Mouse (Mus musculus): ENCODE measurements around the gene Tada1. TPM values are rescaled to one million over a fixed set of nuclear protein-coding genes. Genes with fewer than 3 reads are reported as not detected.

Tada1 gene
- polyA plus RNA-seq, 1 experiment from 2014 or later, result 60.7 TPM

DNA sequence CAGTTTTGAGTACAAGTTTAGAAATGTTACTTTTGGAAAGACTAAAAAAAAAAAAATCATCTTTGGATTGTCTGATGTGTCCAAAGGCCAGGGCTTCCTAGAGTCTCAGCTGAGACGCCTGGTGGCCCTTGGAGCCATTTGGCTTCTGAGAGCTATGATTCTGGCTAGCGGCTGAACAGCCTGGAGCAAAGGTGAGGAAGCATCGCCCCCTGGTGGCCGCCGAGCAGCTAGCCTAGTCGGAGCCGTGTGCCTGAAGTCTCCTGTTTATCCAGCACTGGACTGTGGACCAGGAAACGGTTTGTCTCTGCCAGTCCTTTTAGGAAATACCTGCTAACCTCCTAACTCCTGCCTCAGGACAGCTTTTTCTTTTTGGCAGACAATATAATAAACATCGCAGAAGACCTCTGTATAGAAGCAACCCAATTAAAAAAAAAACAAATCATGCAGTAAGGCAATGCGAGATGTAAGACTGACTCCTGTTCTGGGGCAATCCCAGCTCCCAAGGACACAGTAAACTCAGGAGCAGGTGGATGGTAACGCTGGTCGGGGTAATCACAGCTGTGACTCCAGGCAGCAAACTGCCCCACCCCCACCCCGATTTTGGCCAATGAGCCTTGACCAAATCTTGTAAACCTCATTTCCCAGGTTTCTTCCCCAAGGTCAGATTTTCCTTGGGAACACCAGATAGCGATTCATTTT is 18.6 kb upstream of the Tada1 start:
- no peak overlapping the region for H3K4me2 ChIP-seq
- no peaks in the 10 kb centered on the region for H3K4me1 ChIP-seq (replicated peaks)
- no peaks in the 10 kb centered on the region for H3K36me3 ChIP-seq
- H3K27ac ChIP-seq, result no peak overlapping the region
- 20% methylated on average over 14 of the region's 14 CpGs for WGBS
- no peak overlapping the region for H3K9ac ChIP-seq (replicated peaks)
- H3K9me3 ChIP-seq, result no peaks in the 10 kb centered on the region
- no peak overlapping the region for H3K4me3 ChIP-seq (replicated peaks)
- peak; percentile 68; the same call in 1 of the 2 replicates for ATAC-seq (ENCODE audit: insufficient number of reproducible peaks, insufficient read depth, low FRiP score, low TSS enrichment, low read depth)
- no peaks in the 10 kb centered on the region for H3K27me3 ChIP-seq

DNA sequence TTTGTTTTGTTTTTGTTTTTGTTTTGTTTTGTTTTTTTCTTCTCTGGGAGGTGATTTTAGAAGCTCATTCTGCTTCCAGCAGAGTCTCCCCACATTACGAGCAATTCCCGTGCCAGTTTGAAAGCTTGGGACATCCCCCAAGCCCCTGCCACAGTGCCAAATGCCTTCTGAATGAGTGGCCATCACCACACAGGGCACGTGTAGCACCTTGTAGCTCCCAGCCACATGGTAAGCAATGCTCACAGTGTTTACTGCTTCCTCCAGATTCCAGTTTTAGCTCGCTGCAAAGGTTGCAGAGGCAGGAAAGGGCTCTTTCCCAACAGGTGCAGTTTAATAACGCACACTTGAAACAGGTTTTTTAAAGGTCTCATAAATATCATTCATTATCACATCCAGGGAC is 18.0 kb upstream of the Tada1 start:
- Histone ChIP-seq H3K27me3 (no peaks in the 10 kb centered on the region), H3K4me3 (replicated peaks) (no peak overlapping the region), H3K27ac (no peak overlapping the region), H3K4me2 (no peak overlapping the region), H3K9me3 (no peaks in the 10 kb centered on the region), H3K9ac (replicated peaks) (no peak overlapping the region), H3K4me1 (replicated peaks) (no peaks in the 10 kb centered on the region), H3K36me3 (no peaks in the 10 kb centered on the region)
- WGBS, result 65% methylated on average over 5 of the region's 5 CpGs
- no peak for ATAC-seq (ENCODE audit: insufficient number of reproducible peaks, insufficient read depth, low FRiP score, low TSS enrichment, low read depth)

DNA sequence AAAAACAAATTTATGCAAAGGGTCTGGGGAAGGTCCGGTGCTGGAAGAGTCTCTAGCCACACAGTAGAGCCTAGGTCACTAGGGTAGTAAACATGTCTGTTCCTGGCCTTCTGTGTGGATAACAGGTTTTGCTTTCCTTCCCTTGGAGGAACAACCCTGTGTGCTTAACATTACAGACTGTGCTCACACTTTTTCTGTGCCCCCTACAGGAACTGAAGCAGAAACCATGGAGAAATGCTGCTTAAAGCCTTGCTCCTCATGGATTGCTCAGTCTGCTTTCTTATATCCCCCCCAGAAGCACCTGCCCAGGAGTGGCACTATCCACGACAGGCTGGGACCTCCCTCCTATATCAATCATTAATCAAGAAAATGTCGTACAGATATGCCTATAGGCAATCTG is 17.1 kb upstream of the Tada1 start:
- Histone ChIP-seq H3K9ac (replicated peaks) (no peak overlapping the region), H3K36me3 (no peaks in the 10 kb centered on the region), H3K4me2 (no peak overlapping the region), H3K9me3 (no peaks in the 10 kb centered on the region), H3K27ac (no peak overlapping the region), H3K4me3 (replicated peaks) (no peak overlapping the region), H3K27me3 (no peaks in the 10 kb centered on the region), H3K4me1 (replicated peaks) (no peaks in the 10 kb centered on the region)
- 68% methylated on average over 3 of the region's 3 CpGs for WGBS
- no peak for ATAC-seq (ENCODE audit: insufficient number of reproducible peaks, insufficient read depth, low FRiP score, low TSS enrichment, low read depth)

DNA sequence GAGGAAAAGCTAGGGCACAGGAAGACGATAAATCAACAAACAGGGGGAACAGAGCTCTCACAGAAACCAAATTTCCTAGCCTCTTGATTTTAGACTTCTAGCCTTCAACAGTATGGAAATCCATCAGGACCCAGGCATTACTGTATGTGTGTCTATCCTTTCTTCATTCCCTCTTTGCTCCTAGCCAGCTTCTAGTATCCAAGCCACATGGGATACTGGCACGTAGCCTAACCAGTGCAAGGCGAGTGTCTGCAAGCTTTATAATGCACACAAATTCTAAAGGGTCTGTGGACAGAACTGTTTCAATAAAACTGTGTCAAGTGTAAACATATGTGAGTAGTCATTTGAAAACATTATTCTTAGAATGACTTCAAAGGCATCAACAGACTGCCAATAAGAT is 16.2 kb upstream of the Tada1 start:
- no peak overlapping the region for H3K27ac ChIP-seq
- no peaks in the 10 kb centered on the region for H3K27me3 ChIP-seq
- 54% methylated on average over 3 of the region's 3 CpGs for WGBS
- H3K4me3 ChIP-seq (replicated peaks), result no peak overlapping the region
- H3K9me3 ChIP-seq, result no peaks in the 10 kb centered on the region
- ATAC-seq (ENCODE audit: insufficient number of reproducible peaks, insufficient read depth, low FRiP score, low TSS enrichment, low read depth), result no peak
- no peak overlapping the region for H3K9ac ChIP-seq (replicated peaks)
- H3K36me3 ChIP-seq, result no peaks in the 10 kb centered on the region
- H3K4me1 ChIP-seq (replicated peaks), result no peaks in the 10 kb centered on the region
- no peak overlapping the region for H3K4me2 ChIP-seq

DNA sequence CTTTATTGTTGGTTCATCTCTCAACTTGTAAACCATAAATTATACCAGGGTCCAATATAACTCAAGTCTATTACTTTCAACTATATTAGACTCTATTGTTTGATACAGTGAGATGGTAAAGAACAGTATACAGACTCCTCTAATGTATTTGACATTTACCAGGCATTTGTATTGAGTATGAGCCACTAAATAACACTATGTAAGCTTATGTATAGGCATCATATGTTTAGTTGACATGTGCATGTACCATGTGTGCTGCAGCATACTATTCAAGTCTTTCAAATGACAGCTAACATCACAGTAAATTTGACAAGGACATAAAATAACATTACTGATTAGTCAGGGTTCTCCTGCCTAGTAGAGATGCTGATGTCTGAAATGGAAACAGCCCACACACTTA is 15.8 kb upstream of the Tada1 start:
- Histone ChIP-seq H3K9me3 (no peaks in the 10 kb centered on the region), H3K4me2 (no peak overlapping the region), H3K4me3 (replicated peaks) (no peak overlapping the region), H3K36me3 (no peaks in the 10 kb centered on the region), H3K9ac (replicated peaks) (no peak overlapping the region), H3K27me3 (no peaks in the 10 kb centered on the region), H3K4me1 (replicated peaks) (no peaks in the 10 kb centered on the region), H3K27ac (no peak overlapping the region)
- ATAC-seq (ENCODE audit: insufficient number of reproducible peaks, insufficient read depth, low FRiP score, low TSS enrichment, low read depth), result no peak

DNA sequence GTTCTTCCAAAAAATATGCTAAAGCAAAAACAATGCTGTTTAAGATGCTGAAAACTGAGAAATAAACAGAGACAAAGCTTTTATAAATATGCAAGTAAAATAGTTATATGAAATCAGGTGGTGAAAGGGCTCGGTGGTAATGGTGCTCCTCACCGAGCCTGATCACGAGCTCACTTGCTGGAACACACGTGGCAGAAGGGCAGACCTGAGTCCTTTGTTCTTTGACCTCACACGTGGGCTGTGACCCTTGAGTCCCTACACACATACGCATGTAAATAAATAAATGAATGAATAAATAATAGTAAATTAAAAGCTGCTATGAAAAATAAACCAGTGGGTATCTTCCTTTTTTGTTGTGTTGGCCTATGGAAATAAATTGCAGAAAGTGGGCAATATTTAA is 1.7 kb upstream of the Tada1 start:
- 67% methylated on average over 6 of the region's 6 CpGs for WGBS
- Histone ChIP-seq H3K36me3 (peaks cover 1% of the 10 kb centered on the region), H3K4me2 (no peak overlapping the region), H3K9me3 (0 out of 2 replicates have a peak, but pooled peaks cover 3% of the 10 kb centered on the region), H3K27ac (no peak overlapping the region), H3K27me3 (no peaks in the 10 kb centered on the region), H3K4me3 (replicated peaks) (no peak overlapping the region), H3K4me1 (replicated peaks) (peaks cover 19% of the 10 kb centered on the region), H3K9ac (replicated peaks) (no peak overlapping the region)
- ATAC-seq (ENCODE audit: insufficient number of reproducible peaks, insufficient read depth, low FRiP score, low TSS enrichment, low read depth), result no peak

DNA sequence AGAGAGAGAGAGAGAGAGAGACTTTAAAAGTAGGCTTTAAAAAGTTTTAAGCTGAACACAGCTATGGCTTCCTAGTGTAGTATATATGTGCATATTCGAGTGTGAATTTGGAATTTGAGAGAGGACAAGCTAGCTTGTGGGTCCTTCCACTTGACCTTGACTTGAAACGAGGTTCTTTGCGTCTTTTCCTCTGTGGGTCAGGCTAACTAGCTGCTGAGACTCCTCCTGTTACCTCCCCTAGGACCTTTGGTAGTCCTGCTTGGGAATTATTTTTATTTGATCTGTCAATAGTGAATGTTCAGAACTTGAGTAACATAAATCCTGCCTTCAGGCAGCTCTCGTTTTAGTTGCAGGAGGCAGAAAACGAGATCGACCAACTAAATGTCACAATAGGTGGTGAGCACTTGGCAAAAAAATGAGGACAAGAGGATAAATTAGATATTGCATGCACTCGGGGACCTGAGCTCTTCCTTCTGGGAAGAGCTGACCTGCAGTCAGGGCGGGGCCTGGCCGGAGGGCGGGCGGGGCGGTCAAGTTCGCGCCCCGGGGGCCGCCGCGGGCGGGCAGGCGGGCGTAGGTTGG is 375 bp upstream of the Tada1 start:
- WGBS, result 5% methylated on average over 21 of the region's 21 CpGs
- no peaks in the 10 kb centered on the region for H3K27me3 ChIP-seq
- peak overlapping the region; percentile 66 for H3K4me2 ChIP-seq
- 0 out of 2 replicates have a peak, but pooled peaks have one; percentile 1 for ATAC-seq (ENCODE audit: insufficient number of reproducible peaks, insufficient read depth, low FRiP score, low TSS enrichment, low read depth)
- H3K9me3 ChIP-seq, result 0 out of 2 replicates have a peak, but pooled peaks cover 3% of the 10 kb centered on the region
- peak overlapping the region; percentile 96 for H3K4me3 ChIP-seq (replicated peaks)
- peaks cover 14% of the 10 kb centered on the region for H3K36me3 ChIP-seq
- H3K27ac ChIP-seq, result peak overlapping the region; percentile 64
- peaks cover 19% of the 10 kb centered on the region for H3K4me1 ChIP-seq (replicated peaks)
- H3K9ac ChIP-seq (replicated peaks), result peak overlapping the region; percentile 97

DNA sequence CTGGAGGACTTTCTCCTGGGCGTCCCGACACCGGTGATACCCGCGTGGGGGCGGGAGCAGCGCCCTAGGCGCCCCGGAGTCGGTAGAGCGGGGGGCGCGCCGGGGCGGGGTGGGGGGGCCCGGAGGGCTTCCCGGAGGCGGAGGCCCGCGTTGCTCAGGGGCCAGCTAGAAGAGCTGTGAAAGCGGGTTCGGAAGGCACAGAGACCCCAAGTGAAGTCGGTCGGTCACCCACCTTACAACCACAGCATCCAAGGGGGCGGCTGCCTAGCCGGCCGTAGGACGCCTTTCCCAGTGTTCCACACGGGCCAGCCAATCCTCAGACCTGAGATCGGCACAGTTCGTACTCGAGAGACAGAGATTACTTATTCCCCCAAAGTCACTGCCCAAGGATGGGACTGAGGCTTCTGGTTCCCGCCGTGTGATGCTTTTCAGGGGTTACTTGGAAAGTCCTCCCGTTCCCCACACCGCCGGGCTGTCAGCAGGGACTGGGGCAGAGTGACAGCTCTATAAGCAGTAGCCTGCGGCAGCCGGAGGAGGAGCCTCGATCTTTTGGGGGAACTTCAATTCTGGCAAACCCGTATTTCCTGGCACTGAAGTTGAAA is 834 bp downstream of the Tada1 start:
- Histone ChIP-seq H3K4me3 (replicated peaks) (peak overlapping the region; percentile 96), H3K4me2 (peak overlapping the region; percentile 66), H3K36me3 (peaks cover 25% of the 10 kb centered on the region), H3K9ac (replicated peaks) (peak overlapping the region; percentile 97), H3K27ac (peak overlapping the region; percentile 90), H3K27me3 (no peaks in the 10 kb centered on the region), H3K4me1 (replicated peaks) (peaks cover 19% of the 10 kb centered on the region), H3K9me3 (0 out of 2 replicates have a peak, but pooled peaks cover 3% of the 10 kb centered on the region)
- ATAC-seq (ENCODE audit: insufficient number of reproducible peaks, insufficient read depth, low FRiP score, low TSS enrichment, low read depth), result peak; percentile 45
- under 1% methylated on average over 41 of the region's 41 CpGs for WGBS

DNA sequence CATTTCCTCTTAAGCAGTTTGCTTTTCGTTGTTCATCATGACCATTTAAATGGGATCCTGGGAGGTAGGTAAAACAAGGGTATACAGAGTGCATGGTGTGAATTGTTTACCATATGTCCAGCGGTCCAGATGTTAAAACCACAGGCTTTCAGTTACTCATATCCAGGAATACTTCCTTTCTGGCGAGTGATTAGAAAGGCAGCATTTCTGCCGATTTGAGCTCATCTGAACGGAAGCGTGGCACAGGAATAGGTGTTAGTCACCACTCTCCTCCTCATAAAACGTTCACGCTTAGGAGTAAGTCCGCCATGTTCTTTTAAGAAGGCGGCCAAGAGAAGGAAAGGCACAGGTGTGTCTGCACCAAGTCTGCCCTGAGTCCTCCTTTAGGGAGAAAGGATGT is 2.4 kb downstream of the Tada1 start:
- H3K4me2 ChIP-seq, result peak overlapping the region; percentile 66
- 65% methylated on average over 10 of the region's 10 CpGs for WGBS
- peaks cover 41% of the 10 kb centered on the region for H3K36me3 ChIP-seq
- ATAC-seq (ENCODE audit: insufficient number of reproducible peaks, insufficient read depth, low FRiP score, low TSS enrichment, low read depth), result no peak
- no peak overlapping the region for H3K4me3 ChIP-seq (replicated peaks)
- H3K9me3 ChIP-seq, result 0 out of 2 replicates have a peak, but pooled peaks cover 2% of the 10 kb centered on the region
- no peaks in the 10 kb centered on the region for H3K27me3 ChIP-seq
- H3K9ac ChIP-seq (replicated peaks), result no peak overlapping the region
- H3K27ac ChIP-seq, result no peak overlapping the region
- peaks cover 19% of the 10 kb centered on the region for H3K4me1 ChIP-seq (replicated peaks)

DNA sequence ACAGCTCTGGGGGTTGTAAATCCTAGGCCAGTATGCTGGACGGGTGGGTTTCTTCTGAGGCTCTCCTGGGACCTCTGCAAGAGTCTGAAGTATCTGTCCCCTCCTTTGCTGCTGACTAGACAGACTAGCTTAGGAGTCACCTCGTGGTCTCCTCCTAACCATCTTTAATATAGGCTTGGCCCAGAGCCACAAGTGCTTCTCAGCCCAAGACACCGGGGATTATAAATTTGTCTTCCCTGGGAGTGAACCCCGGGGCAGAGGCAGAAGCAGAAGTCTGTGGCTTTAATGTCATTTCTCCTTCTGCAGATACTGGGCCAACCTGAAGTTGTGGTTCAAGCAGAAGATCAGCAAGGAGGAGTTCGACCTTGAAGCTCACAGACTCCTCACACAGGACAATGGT is 2.9 kb downstream of the Tada1 start:
- Histone ChIP-seq H3K9me3 (no peaks in the 10 kb centered on the region), H3K4me2 (peak overlapping the region; percentile 66; the same call in 1 of the 2 replicates), H3K4me3 (replicated peaks) (no peak overlapping the region), H3K27ac (no peak overlapping the region), H3K27me3 (no peaks in the 10 kb centered on the region), H3K9ac (replicated peaks) (no peak overlapping the region), H3K36me3 (peaks cover 46% of the 10 kb centered on the region), H3K4me1 (replicated peaks) (peaks cover 19% of the 10 kb centered on the region)
- WGBS, result 80% methylated on average over 5 of the region's 5 CpGs
- ATAC-seq (ENCODE audit: insufficient number of reproducible peaks, insufficient read depth, low FRiP score, low TSS enrichment, low read depth), result no peak

DNA sequence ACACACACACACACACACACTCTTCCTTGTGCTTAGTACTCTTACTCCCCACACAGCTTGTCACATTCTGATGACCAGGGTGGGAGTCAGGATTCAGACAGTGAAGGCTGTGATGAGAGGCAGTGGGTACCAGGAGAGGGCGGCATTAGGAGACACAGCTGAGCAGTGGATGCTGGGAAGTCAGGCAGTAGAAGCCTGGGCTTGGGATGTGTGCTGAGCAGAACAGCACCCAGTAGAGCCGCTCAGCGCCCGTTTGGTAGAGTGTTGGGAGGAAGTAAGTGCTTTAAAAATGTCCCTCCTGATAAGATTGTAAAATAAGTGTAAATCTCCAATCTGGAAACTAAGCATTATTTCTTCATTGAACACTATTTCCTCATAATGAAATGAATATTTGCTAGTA is 3.7 kb downstream of the Tada1 start:
- no peaks in the 10 kb centered on the region for H3K27me3 ChIP-seq
- no peak overlapping the region for H3K9ac ChIP-seq (replicated peaks)
- H3K9me3 ChIP-seq, result no peaks in the 10 kb centered on the region
- ATAC-seq (ENCODE audit: insufficient number of reproducible peaks, insufficient read depth, low FRiP score, low TSS enrichment, low read depth), result no peak
- WGBS, result 90% methylated on average over 4 of the region's 4 CpGs
- H3K27ac ChIP-seq, result no peak overlapping the region
- peaks cover 19% of the 10 kb centered on the region for H3K4me1 ChIP-seq (replicated peaks)
- no peak overlapping the region for H3K4me3 ChIP-seq (replicated peaks)
- H3K36me3 ChIP-seq, result peaks cover 54% of the 10 kb centered on the region
- no peak overlapping the region for H3K4me2 ChIP-seq

All from limb, embryonic 12.5 days (tissue).